Mouse (Mus musculus) cortical plate, adult 2 months (tissue): Measurements from ENCODE around the gene Cacnb3.

Experiments used
- CTCF ChIP-seq: fragments of 200-500 bp; IDR thresholded peaks from 2 replicates; pipeline ENCODE4 v1.5.1; 2011; ENCODE audit warnings: mild to moderate bottlenecking, control low read depth, low read length; ENCODE audit not compliant: insufficient read depth; ENCODE audit errors: extremely low read depth
- POLR2A ChIP-seq: fragments of 200-500 bp; IDR thresholded peaks from 2 replicates; pipeline ENCODE4 v1.6.1; 2011; ENCODE audit warnings: mild to moderate bottlenecking, low read length, control low read depth; ENCODE audit not compliant: insufficient read depth; ENCODE audit errors: extremely low read depth

DNA sequence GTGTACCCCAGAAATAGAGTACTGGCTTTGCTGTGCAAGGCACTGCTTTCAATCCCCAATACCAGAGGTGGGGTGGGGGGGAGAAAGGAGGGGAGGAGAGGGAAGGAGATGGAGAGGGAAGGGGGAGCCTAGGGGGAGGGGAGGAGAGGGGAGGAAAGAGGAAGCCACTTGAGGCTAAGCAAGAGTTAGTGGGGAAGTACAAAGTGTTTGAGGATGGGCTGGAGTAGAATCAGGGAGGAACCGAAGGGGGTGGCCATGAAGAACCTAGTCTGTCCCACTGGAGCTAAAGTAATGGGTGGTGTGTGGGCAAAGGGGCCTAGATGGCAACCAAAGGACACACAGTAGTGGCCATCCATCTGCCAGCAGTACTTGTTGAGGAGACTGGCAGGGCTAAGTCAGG is 53.1 kb downstream of the Cacnb3 start:
- TF ChIP-seq POLR2A (no peak), CTCF (no peak)
